Mouse (Mus musculus) CD4-positive naive resting alpha-beta T cell, adult 57 days (primary cell): ENCODE results near the gene Cluh. TPM values are rescaled to one million over a fixed set of nuclear protein-coding genes. Genes with fewer than 3 reads are reported as not detected.

Experiments
- total RNA-seq: library from RNA; stranded (reverse); gene quantifications from one replicate; pipeline ENCODE4 v1.2.4, GENCODE M21; 2023

Cluh gene
- total RNA-seq: 39.8 TPM

DNA sequence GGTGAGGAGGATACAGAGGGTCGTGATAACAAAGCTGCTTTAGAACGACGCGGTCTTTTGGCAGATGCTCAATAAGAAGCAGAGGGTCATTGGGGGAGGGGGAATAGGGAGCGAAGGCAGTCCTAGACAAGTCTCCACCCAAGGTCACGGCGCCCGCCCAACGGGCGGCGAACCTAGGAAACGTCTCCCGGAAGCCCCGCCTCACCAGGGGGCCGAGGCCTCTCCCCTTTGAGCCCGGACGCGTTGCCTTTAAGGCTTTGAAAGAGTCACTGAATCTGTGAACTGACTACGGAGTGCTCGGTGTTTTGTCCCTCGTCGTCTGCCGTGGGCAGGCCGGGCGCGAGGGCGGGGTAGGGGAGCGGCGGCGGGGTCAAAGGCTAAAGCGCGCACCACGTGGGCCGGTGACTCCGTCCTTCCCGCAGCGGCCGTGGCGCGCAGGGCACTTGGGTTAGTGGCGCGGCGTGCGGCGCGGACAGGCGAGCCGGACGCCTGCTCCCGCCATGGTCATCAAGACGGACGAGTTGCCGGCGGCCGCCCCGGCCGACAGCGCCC, at the start of gene Cluh:
TSS of gene Cluh (plus strand) at position 401 of the 552 bp plus-strand sequence.

GRCm38 (mm10) chr11:74610545-74611176, 38.6 kb upstream of the Cluh start, which contains the start of gene Rap1gap2:
Rap1gap2 (minus strand) TSS chr11:74610915.

GRCm38 (mm10) chr11:74619201-74619955, 29.9 kb upstream of the Cluh start, which contains the start of gene Ccdc92b:
Ccdc92b (plus strand) TSS chr11:74619605.

Other genes with a start within 250 kb of the Cluh start
- gene Rap1gap2, start 38.6 kb upstream of the Cluh start, total RNA-seq: 5.6 TPM
- gene Ccdc92b, start 29.9 kb upstream of the Cluh start, total RNA-seq: not detected
- gene Pafah1b1, start 75.2 kb downstream of the Cluh start, total RNA-seq: 138 TPM
- gene Mettl16, start 121.3 kb downstream of the Cluh start, total RNA-seq: 52.4 TPM
- 75.3 TPM for gene Mnt, start 181.4 kb downstream of the Cluh start, total RNA-seq
- gene Sgsm2, start 247.6 kb downstream of the Cluh start, total RNA-seq: 11.3 TPM
- 83.0 TPM for gene Tsr1, start 248.6 kb downstream of the Cluh start, total RNA-seq